Mouse (Mus musculus) ES-E14 (cell line): ENCODE results near the gene Phlda3. TPM values are rescaled to one million over a fixed set of nuclear protein-coding genes. Genes with fewer than 3 reads are reported as not detected.

Source experiments
- DNase-seq: peaks from one replicate; pipeline ENCODE4 v3.0.0-alpha.2; 2013; ENCODE audit warnings: low read depth, low spot score
- H3K27ac ChIP-seq: 2 replicates; pipeline ENCODE4 v1.5.1; 2012; ENCODE audit warnings: low read depth, mild to moderate bottlenecking, low read length, moderate library complexity, mixed read lengths; ENCODE audit not compliant: poor library complexity, insufficient read depth, severe bottlenecking
- H3K36me3 ChIP-seq: 2 replicates; pipeline ENCODE4 v1.6.1; 2012; ENCODE audit warnings: mild to moderate bottlenecking, low read length, moderate library complexity, mixed read lengths; ENCODE audit not compliant: control insufficient read depth, poor library complexity, insufficient read depth, severe bottlenecking
- H3K4me1 ChIP-seq, 2 experiments: fragments of 150-350 bp in 1 of 2; sonication (generic) in 1 of 2; 2 replicates each; pipeline ENCODE4 v1.6.1; 2012; ENCODE audit warnings: low read length in 2 of 2, mild to moderate bottlenecking in 1 of 2, mixed read lengths in 1 of 2; ENCODE audit not compliant: control insufficient read depth in 2 of 2, insufficient read depth in 2 of 2, poor library complexity in 1 of 2
- H3K4me3 ChIP-seq, 2 experiments: fragments of 150-350 bp in 1 of 2; sonication (generic) in 1 of 2; 2 replicates each; pipeline ENCODE4 v1.5.1; 2012; ENCODE audit warnings: low read length in 2 of 2, low read depth in 1 of 2, mild to moderate bottlenecking in 1 of 2, mixed read lengths in 1 of 2; ENCODE audit not compliant: insufficient read depth in 1 of 2, poor library complexity in 1 of 2, severe bottlenecking in 1 of 2
- H3K9ac ChIP-seq: 2 replicates; pipeline ENCODE4 v1.6.1; 2012; ENCODE audit warnings: low read depth, mild to moderate bottlenecking, low read length, mixed read lengths; ENCODE audit not compliant: poor library complexity, insufficient read depth, severe bottlenecking
- H3K9me3 ChIP-seq: fragments of 150-350 bp; sonication (generic); 2 replicates; pipeline ENCODE4 v1.6.1; 2012; ENCODE audit warnings: low read depth, mild to moderate bottlenecking, low read length; ENCODE audit not compliant: control insufficient read depth, insufficient read depth
- CHD2 ChIP-seq: IDR thresholded peaks from 2 replicates; pipeline ENCODE4 v1.6.1; 2014; ENCODE audit warnings: mild to moderate bottlenecking, low read depth, low read length, inconsistent platforms
- HCFC1 ChIP-seq: IDR thresholded peaks from 2 replicates; pipeline ENCODE4 v1.6.1; 2012; ENCODE audit warnings: low read length, inconsistent platforms, borderline replicate concordance; ENCODE audit not compliant: insufficient read depth
- MAFK ChIP-seq: IDR thresholded peaks from 2 replicates; pipeline ENCODE4 v1.6.1; 2014; ENCODE audit warnings: mild to moderate bottlenecking, low read depth, low read length, inconsistent platforms; ENCODE audit not compliant: insufficient read depth
- ZC3H11A ChIP-seq: IDR thresholded peaks from 2 replicates; pipeline ENCODE4 v1.6.1; 2012; ENCODE audit warnings: low read depth, mild to moderate bottlenecking, inconsistent platforms, low read length, borderline replicate concordance
- ZNF384 ChIP-seq: IDR thresholded peaks from 2 replicates; pipeline ENCODE4 v1.6.1; 2012; ENCODE audit warnings: low read depth, low read length, inconsistent platforms
- in situ Hi-C, 2 experiments: fragments of 600-800 bp; cut with MboI; formaldehyde crosslinking; loops; one replicate each; pipeline ENCODE4 v1.15.1; 2025; ENCODE audit warnings: low sequenced_read_pairs in 2 of 2, inconsistent platforms in 1 of 2; ENCODE audit not compliant: unreplicated experiment in 2 of 2
- total RNA-seq: library from RNA; depleted of rRNA; stranded (reverse); fragments of 300-350 nt; gene quantifications from 2 replicates; pipeline ENCODE4 v1.2.3, GENCODE M21; 2012

The Phlda3 gene
- total RNA-seq, 1 experiment, result 70.7 TPM

- TF ChIP-seq HCFC1 (no peak), CHD2 (no peak), ZNF384 (peak; percentile 70; the same call in 1 of the 2 replicates), MAFK (no peak), ZC3H11A (no peak)
- Histone ChIP-seq H3K27ac (no peak overlapping the region), H3K9ac (no peak overlapping the region), H3K4me1 (peaks cover 0 to 4% of the 10 kb centered on the region in 2 experiments; a peak in 2 of 4 replicates), H3K4me3 (no peak overlapping the region), H3K9me3 (no peaks in the 10 kb centered on the region), H3K36me3 (no peaks in the 10 kb centered on the region)
- in situ Hi-C loops, result no loop called here
- peak; percentile 54 for DNase-seq
These were observed 41.8 kb upstream of the Phlda3 start for GRCm38 (mm10) chr1:135724134-135724533.

DNA sequence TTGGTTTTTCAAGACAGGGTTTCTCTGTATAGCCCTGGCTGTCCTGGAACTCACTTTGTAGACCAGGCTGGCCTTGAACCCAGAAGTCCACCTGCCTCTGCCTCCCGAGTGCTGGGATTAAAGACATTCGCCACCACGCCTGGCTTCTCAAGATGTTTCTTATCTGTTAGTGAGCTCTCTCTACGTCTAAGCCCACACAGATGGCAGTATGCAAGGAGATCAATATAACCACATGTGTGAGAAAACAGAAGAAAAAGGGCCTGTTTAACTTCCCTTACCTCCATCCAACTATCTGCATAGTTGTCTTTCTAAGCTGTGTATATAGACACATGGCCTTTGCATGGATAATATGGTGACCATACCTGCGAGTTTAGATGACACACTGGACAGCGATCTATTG lies 40.6 kb upstream of the Phlda3 start:
- Histone ChIP-seq H3K36me3 (no peaks in the 10 kb centered on the region), H3K4me1 (peaks cover 0 to 6% of the 10 kb centered on the region in 2 experiments; a peak in 1 of 4 replicates), H3K27ac (no peak overlapping the region), H3K4me3 (no peak overlapping the region), H3K9ac (no peak overlapping the region), H3K9me3 (no peaks in the 10 kb centered on the region)
- DNase-seq, result no peak
- no peak for TF ChIP-seq HCFC1
- no peak for TF ChIP-seq MAFK
- TF ChIP-seq ZC3H11A, result no peak
- TF ChIP-seq ZNF384, result no peak
- TF ChIP-seq CHD2, result no peak
- in situ Hi-C loops, result no loop called here

DNA sequence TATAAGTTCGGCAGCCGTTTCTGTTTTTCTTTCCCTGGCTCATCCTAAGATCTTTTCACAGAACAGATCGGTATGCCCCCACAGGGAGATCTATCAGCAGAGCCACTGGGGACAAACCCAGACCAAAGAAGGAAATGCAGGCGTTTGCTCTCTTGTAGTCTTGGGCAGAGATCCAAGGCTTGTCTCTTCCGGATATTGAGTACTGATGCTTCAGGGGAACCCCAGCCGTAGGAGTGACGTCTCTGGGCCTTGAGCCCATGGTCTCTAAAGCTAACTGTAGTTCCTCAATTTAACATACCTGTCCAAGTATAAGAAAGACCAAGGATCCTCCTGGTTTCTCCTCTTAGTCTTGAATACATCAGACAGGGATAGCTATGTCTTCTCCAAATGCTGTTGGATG lies 40.0 kb upstream of the Phlda3 start:
- DNase-seq, result no peak
- Histone ChIP-seq H3K9ac (no peak overlapping the region), H3K4me3 (no peak overlapping the region), H3K27ac (no peak overlapping the region), H3K9me3 (no peaks in the 10 kb centered on the region), H3K4me1 (peaks cover 0 to 11% of the 10 kb centered on the region in 2 experiments; a peak in 1 of 4 replicates), H3K36me3 (no peaks in the 10 kb centered on the region)
- TF ChIP-seq HCFC1 (no peak), ZC3H11A (no peak), MAFK (no peak), ZNF384 (no peak), CHD2 (no peak)
- in situ Hi-C loops, result no loop called here

DNA sequence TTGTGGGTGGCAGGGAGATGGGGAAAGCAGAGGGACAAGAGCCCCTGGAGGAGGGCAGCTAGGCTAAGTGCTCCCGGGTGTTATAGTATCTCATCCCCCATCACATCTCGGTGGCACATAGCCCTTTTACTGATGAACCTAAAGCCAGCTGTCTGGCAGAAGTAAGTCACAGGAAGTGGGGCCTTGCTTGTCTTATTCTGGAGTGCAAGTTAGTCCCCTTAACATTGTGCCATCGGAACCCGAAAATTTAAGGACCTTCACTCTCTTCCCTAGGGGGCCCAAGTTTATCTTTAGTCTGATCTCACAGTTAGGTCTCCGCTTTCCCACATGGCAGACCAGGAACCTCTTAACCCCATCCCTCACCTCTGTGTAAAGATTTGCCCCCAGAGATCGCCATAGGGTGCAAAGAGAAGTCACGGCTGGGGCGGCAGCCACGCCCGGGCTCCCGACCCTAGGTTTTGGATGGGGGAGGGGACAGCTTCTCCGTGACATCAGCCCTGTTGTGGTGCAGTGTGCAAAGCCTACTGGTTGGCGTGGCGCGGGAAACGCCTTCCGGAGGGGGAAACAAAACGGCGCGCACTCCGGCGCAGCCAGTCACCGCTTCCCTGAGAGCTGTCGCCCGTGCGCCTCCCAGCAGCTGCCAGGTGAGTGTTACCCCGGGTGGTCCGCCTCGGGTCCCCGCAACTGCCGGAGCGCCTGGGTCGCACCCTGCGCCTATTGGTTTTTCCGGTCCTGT lies 37.1 kb upstream of the Phlda3 start:
- Histone ChIP-seq H3K4me3 (peak overlapping the region; percentile 76 to 93), H3K36me3 (no peaks in the 10 kb centered on the region), H3K9me3 (no peaks in the 10 kb centered on the region), H3K9ac (peak overlapping the region; percentile 76), H3K4me1 (peaks cover 0 to 19% of the 10 kb centered on the region in 2 experiments; a peak in 3 of 4 replicates), H3K27ac (no peak overlapping the region)
- TF ChIP-seq ZNF384 (no peak), CHD2 (no peak; the same call in 1 of the 2 replicates), HCFC1 (peak; percentile 58; the same call in 1 of the 2 replicates)
- DNase-seq, result peak; percentile 83
- in situ Hi-C loops, result no loop called here

DNA sequence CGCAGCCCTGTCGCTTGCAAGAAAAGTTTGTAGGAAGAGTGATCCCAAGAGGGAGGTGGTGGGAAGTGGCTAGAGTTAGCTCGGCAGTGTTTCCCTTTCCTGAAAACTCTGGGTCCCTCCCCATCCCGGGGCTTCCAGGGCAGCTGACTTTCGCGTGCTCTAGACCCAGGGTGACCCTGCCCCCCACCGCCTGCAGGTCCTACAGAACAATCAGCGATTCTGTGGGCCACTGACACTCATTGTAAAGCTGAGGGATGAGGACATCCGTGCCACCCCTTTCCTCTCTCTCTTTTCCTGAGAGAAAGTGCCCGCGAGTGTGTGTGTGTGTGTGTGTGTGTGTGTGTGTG lies 36.6 kb upstream of the Phlda3 start:
- peak overlapping the region; percentile 76 for H3K9ac ChIP-seq
- peaks cover 2 to 24% of the 10 kb centered on the region in 2 experiments; a peak in 3 of 4 replicates for H3K4me1 ChIP-seq
- no peak overlapping the region for H3K27ac ChIP-seq
- no peaks in the 10 kb centered on the region for H3K9me3 ChIP-seq
- no peak for TF ChIP-seq CHD2
- TF ChIP-seq ZC3H11A, result no peak
- TF ChIP-seq ZNF384, result no peak
- no peak for TF ChIP-seq MAFK
- no peak for TF ChIP-seq HCFC1
- in situ Hi-C loops, result no loop called here
- no peaks in the 10 kb centered on the region for H3K36me3 ChIP-seq
- peak overlapping the region; percentile 76 to 93 for H3K4me3 ChIP-seq
- no peak for DNase-seq
